Mouse (Mus musculus): Measurements from ENCODE around the gene Slc10a6.

GRCm38 (mm10) chr5:103592706-103593105 lies 36.5 kb downstream of the Slc10a6 start:
- TF ChIP-seq ZMIZ1 (IDR thresholded peaks at IDR 0.05; ENCODE audit: low read depth, low read length) (no peak), RCOR1 (conservative IDR thresholded peaks at IDR 0.05; ENCODE audit: low read depth, low read length) (no peak), MAZ (IDR thresholded peaks at IDR 0.05; ENCODE audit: low read depth, low read length) (no peak), KAT2A (IDR thresholded peaks at IDR 0.05; ENCODE audit: insufficient replicate concordance, low read length) (no peak), POLR2A (IDR thresholded peaks at IDR 0.05; ENCODE audit: low read depth, low read length) (no peak), MEF2A (IDR thresholded peaks at IDR 0.05; ENCODE audit: borderline replicate concordance, low read depth, low read length) (no peak), CTCF (conservative IDR thresholded peaks at IDR 0.05 in 1 of 2, IDR thresholded peaks at IDR 0.05 in 1 of 2; ENCODE audit: low read depth in 2 of 2, low read length in 2 of 2) (no peak), ELF1 (IDR thresholded peaks at IDR 0.05; ENCODE audit: low read depth, low read length) (no peak), NRF1 (IDR thresholded peaks at IDR 0.05; ENCODE audit: low read depth, low read length) (no peak), SIN3A (IDR thresholded peaks at IDR 0.05; ENCODE audit: low read length) (no peak), JUND (conservative IDR thresholded peaks at IDR 0.05; ENCODE audit: low read depth, low read length) (no peak), PAX5 (IDR thresholded peaks at IDR 0.05; ENCODE audit: low read length) (no peak), HCFC1 (IDR thresholded peaks at IDR 0.05; ENCODE audit: low read depth, low read length) (no peak)
